Mouse (Mus musculus): Measurements from ENCODE around the gene Fga.

Fga gene

GRCm38 (mm10) chr3:83030331-83030730 is 4.5 kb downstream of the Fga start:
- no peak for DNase-seq

- DNase-seq: no peak
Observed at GRCm38 (mm10) chr3:83032746-83033308, 7.0 kb downstream of the Fga start.

GRCm38 (mm10) chr3:83033801-83034200 is 7.9 kb downstream of the Fga start:
- no peak for DNase-seq

DNA sequence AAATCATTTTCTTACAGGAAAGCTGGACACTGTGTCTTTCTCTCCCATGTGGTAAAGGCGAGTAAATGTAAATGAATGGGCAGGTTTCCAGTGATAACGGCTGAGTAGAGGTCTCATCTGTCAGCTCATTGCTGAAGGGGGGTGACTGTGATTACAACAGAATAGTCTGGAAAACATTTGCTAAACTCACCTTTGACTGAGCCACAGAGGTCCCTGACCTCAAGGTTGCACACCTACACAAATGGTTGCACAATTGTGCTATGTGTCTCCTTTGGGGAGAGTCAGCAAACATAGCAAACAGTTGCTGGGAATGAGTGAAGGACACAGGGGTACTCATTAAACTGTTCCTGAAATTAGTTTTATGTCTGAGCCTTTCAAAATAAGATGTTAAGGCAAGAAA is 13.0 kb downstream of the Fga start:
- DNase-seq: no peak

DNA sequence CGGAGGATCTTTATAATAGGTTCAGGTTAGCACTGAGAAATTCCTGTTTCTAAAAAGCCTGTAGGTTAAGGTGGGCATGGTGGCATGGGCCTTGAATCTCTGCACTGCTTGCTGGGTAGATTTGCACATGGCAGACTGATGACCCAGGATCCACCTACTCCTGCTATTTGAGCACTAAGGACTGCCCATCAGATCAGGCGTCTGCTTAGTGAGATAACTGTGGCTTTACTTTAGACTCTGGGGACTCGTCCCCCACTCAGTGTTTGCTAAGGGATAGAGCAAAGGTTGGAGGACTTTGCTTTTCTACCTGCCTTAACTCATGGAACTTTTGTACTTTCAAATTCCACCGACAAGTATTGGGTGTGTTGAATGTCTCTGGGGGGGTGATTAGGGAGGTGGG is 13.8 kb downstream of the Fga start:
- no peak for DNase-seq

DNA sequence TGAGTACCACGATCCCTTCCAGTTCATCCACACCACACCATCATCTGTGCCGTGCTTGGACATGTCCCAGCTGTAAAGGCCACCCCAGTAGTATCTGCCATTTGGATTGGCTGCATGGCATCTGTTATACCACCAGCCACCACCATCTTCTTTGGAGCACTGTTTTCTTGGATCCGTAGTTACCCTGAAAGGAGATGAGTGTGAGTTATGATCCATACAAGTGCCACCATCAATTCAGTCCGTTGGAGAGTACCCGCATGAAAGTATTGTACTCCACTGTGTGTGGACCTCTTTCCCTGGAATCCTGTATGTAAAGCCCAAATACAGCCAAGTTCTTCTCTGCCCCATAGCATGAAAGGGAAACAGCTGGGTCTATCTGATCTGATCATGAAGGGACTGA is 16.6 kb downstream of the Fga start:
- no peak for DNase-seq

GRCm38 (mm10) chr3:83046649-83047048 is 20.8 kb downstream of the Fga start:
- no peak for DNase-seq

DNA sequence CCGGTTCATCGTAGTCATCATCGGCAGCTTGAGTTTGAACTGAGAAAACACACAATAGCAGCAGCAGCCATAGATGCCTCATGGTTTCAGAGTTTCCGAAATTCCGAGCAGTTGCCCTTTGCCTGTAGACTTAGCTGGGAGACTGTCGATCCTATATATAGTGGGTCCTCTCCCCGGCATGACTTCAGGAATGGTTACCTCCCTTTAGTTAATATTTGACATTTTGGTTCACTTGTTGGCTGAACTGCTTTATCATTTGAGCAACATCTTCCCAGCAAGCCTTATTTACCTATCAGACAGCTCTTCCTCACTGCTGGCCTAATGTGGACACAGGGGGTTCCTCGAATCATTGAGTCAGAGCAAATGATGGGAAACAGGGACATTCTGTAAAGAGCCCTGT is 23.8 kb downstream of the Fga start, which contains the start of gene Fgb:
Gene Fgb (minus strand): TSS at position 184 of the 400 bp plus-strand sequence.
- DNase-seq: no peak

DNA sequence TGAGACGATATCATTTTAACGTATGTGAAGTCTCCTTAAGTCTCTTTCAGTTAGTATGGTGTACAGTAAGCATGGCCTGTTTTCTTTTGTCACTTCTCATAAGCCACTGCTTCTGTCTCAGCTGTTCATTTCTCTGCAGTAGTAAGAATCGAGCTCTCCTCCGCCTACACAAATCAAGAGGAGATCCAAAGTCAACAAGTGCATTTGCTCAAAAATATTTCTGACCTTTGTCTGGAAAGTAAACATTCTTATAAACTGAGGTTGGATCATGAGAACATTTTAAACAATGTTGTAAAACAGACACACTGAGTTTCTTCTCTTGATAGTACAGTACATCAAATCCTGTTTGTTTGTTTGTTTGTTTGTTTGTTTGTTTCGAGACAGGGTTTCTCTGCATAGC is 24.8 kb downstream of the Fga start:
- no peak for DNase-seq

DNA sequence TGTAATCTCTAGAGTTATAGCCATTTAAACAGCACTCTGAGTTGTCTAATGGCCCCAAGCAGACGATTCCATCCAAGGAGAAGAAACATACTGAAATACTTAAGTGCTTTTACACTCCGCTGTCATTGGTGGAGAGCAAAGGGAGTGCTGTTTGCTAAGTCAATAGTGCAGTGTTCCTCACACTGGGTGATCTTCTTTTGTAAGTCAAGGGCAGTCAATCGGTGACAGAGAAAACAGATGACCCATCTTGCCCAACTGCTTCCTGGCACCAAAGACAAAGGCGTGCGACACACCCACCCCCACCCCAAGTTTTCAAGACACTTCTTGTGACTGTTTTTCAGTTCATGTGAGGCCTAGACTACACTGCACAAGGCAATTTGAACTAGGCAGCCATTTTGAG is 26.2 kb downstream of the Fga start:
- no peak for DNase-seq

DNA sequence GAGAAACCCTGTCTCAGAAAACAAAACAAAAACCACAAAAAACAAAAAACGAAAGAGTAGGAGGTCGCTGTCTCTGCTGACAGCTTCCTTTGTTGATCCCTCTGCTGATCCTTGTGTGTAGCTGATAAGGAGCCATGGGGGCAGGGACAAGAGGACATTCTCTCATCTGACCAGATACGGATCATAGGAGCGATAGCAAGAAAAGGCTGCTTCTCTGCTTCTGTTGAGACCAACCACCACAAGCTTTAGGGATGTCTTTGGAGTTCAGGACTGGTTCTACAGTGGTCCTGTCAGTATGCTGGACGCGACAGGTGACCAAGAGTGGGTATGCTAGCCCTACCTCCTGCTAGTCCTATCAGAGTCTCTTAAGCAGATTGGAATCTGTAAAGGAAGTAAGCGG is 27.2 kb downstream of the Fga start:
- no peak for DNase-seq

DNA sequence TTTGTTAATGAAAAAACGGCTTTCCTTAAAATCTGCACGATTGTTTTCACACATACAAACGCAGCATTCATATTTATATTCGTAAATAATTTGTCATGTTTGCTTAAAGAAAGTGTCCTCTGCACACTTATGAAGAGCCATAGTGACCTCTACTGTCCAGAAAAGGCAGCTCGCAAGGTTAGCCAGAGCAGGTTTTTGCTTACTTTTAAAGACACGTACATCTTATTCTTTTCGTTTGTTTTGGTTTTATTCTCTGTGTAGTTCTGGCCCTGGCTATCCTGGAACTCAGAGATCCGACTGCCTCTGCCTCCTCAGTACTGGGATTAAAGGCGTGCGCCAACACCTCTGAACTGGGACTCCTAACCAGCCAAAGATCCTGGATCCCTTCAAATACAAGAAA is 27.9 kb downstream of the Fga start:
- DNase-seq: peak; percentile 12

DNA sequence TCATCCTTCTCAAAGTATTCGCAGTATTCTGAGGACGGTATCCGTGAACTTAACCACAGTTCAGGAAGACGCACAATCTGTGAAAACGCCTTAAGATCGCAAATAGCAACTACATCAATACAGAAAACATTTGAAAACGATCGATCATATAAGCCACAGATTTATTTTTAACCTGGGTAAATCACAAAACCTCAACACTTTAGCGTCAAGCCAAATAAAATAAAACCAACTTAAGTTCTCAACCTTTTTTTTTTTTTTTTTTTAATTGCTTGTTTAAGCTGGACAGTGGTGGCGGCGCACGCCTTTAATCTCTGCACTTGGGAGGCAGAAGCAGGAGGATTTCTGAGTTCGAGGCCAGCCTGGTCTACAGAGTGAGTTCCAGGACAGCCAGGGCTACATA is 28.9 kb downstream of the Fga start:
- DNase-seq: no peak

DNA sequence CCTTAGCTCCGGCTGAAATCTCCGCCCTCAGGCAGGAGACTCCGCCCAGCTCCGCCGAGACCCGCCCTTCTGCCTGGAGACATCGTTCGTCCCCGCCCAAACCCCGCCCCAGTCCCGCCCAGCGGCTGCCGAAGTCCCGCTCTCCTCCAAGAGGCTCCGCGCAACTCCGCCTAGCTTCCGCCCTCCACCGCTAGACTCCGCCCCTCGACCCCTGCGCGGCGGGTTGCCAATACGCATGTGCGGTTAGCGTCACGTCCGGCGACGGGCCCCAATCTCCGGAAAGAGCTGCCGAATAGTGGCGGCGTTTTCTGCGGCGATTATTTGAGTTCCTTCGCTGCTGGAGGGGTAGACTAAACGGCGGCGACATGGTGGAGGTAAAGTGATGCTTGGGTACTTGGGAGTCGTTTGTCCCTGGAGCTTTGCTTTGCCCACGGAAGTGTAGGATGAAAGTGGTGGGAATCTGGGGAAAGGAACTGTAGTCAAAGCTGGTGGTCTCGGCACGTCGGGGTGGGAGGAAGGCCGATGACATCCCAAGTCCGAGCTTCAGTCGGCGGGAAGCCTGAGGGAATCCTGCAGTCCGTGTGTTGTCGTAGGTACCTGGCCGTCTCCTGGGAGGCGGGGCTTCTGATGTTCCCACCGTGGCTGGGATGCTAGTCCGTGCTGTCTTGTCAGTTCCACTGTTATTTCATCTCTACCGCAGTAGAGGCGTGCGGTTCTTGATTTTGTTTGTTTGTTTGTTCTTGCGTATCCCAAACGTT is 29.6 kb downstream of the Fga start, which contains the start of gene Plrg1:
Gene Plrg1 (plus strand): TSS at position 242 of the 758 bp plus-strand sequence.
- DNase-seq: peak; percentile 99

DNA sequence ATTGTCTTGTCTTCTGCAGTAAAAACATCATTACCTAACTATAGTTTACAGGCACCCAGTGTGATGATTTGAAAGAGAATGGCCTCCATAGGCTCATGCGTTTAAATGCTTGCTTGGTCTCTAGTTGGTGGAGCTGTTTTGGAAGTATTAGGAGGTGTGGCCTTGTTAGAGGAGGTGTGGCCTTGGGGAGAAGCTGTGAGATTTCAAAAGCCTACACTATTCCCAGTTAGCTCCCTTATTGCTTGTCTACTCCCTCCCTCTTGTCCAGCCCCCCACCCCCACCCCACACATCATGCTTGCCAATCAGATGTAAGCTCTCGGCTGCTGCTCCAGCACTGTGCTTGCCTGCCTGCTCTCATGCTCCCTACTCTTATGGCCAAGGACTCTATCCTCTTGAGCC is 31.2 kb downstream of the Fga start:
- no peak for DNase-seq

GRCm38 (mm10) chr3:83067920-83068319 is 42.0 kb downstream of the Fga start:
- DNase-seq: no peak

GRCm38 (mm10) chr3:83068869-83069268 is 43.0 kb downstream of the Fga start:
- DNase-seq: no peak

- no peak for DNase-seq
Observed at GRCm38 (mm10) chr3:83070231-83070630, 44.4 kb downstream of the Fga start.

DNA sequence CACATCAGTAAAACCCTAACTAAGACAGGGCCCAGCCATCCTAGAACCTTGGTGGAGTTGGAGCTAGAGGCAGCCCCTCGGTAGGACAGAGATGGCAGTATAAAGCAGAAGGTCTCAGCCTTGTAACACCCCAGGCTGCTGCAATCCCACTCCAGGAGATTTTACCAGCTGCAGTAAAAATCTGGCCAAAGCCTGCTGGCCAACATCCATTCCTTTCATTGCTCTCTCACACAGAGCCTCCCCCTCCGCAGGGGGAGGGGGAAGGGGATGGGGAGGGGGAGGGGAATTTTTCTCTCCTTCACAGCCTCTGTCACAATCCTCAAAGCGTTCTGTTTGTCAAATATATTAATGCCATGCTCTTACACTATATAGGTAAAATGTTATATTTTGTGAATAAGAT is 50.7 kb downstream of the Fga start:
- DNase-seq: no peak

GRCm38 (mm10) chr3:83080567-83081055 is 54.7 kb downstream of the Fga start:
- peak; percentile 27 for DNase-seq

Measured in cerebellum, adult 11 months (tissue).